Mouse (Mus musculus): ENCODE measurements around the gene Arhgap17.

The Arhgap17 gene

DNA sequence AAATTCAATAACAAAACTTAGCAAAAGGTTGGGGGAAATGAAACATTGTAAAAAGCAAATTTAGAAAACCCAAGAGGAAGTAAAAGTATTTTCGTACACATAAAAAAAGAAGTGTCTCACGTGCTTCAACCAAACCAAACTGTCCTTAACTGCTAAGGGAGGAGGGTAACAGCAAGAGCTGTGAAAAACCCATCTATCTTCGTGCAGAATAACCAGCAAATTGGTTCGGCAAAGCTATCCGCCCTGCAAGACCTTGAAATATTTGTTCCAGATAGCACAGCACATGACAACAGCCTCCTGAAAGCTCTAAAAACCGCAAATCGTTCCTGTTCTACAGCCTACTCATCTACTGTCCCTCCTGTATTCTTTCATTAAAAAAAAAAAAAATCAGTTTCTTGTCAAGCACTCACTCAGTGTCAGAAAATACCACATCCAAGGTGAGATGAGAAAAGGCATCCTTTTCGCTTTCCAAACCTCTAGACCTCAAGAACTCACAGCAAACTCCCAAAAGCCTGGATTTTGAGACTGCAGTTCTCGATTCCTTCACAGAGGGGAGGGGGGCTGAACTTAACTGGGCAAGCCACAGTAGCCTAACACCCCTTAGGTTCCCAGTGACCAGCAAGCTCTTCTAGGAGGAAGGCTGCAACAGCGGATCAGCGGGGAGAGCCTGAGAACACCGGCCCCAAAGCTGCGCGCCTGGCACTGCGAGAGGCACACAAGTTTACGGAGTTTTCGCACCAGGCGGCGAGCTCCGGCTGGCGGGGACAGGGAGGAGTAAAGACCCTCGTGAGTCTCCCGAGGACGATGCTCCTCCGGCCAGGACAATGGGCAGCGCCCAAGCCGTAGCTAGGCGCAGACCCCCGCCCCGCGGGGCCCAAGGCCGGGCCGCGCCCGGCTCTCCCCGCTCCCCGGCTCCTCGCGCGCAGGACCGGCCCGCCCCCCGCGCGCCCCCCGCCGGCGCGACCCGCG, 653 bp downstream of the Arhgap17 start:
- DNase-seq (ENCODE audit: low read depth, low spot score), result peak; percentile 67

DNA sequence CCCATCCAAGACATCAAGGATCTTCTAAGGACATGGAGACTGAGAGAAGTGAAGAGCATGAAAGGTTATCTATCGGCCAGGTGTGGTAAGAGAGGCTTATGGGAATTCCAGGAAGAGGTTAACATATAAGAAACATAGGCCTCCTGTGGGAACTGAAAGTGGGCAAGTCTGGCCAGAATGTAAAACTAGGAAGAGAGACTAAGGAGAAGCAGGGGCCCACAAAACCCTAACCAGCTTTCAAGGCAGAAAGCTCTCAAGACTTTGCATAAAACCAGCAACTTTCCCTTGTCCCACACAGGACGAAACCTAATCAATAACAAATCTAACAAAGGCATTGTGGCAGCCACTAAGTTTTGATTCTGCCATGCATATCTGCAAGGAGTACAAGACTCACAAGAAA, 1.5 kb downstream of the Arhgap17 start:
- DNase-seq (ENCODE audit: low read depth, low spot score), result no peak

DNA sequence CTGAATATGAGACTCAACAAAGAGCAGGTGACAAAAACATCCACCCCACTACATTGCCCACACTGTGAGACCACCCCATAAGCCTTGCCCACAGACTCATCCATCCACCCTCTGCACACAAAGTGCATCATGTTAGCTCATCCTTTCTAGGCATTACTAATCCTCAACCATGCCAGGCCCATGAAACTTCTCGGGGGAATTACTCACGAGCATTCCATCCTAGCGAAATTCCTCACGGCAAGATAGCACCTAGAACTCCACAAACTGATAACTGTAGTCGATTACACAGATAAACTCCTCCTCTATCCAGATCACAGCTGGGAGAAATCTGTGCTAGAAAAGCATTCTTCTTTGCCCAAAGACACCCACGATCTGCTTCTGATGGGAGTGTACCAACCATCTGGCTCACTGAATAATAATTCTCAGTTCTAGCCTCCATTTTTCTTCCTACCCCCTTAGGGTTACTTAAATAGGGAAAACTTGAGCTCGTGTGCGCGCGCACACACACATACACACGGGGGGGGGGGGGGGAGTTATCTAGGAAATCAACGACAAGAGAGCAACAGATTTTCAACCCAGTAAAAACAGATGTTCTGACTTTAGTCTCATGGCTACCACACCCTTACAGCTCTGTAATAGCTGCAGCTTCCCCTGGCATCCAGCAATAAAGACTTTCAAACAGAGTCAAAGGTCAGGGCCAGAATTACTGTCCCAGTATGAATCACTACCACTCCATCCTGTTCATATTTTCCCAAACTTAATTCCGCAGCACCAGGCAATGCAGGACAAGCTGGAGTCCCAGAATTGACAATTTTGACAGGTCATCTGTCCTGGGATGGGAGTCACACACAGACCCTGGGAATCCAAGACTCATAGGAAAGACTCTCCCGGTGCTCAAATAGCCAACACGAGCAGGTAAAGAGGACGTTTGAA, 2.2 kb downstream of the Arhgap17 start:
- DNase-seq (ENCODE audit: low read depth, low spot score), result no peak

DNA sequence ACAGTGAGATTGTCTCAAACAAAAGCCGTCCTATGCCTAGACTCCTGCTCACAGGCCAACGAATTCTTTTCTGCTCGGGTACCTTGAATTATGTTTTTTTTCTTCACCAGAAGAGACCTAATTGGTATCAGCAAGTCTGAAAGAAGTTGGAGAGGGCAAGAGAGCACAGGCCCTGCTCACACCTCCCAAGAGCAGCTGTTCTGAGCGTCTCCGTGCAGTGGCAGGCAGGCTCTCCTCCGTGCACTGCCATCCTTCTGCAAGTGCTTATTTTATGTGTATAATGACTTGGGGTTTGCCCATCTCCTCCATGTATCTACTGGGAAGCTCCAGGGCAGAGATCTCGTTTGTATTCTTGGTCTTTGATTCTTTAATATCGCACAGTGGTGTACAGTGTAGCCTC, 2.9 kb downstream of the Arhgap17 start:
- DNase-seq (ENCODE audit: low read depth, low spot score), result no peak

DNA sequence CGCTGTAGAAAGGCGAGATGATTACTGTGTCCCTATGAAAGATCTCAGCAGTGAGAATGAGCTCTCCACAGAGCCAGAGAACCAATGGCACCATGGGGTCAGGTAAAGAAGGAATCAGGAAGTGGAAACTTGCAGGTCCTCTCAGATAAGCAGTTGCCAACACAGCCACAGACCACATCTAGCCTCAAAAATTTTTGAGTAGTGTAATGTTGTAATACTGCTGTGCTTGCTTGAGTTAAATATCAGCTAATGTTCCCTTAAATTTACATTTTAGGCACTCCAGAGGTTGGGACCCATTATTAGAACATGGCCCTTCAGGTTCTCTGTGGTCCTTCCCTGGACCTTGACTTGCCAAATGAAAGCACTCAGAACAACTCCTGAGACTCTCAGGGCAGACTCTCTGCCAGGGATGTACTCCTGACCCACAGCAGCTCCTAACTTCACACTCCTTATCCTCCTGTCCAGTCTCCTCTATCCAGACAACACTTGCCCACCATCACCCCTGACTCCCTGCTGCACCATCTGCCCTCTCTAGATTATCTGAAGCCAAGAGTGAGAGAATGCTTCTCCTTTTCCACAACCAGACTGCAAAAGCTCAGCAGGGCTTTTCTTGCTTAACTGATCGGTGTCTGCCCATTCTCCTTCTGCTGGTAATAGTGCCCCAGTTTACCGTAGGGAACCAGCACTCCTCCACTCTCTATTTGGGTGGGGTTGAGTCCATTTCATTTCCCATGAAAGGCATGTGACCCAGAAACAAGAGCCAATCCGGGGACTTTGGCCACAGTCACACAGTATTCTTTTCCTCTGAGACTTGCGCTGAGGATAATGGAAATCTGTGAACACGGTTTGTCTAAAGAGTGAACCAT, 3.6 kb downstream of the Arhgap17 start:
- no peak for DNase-seq (ENCODE audit: low read depth, low spot score)

DNA sequence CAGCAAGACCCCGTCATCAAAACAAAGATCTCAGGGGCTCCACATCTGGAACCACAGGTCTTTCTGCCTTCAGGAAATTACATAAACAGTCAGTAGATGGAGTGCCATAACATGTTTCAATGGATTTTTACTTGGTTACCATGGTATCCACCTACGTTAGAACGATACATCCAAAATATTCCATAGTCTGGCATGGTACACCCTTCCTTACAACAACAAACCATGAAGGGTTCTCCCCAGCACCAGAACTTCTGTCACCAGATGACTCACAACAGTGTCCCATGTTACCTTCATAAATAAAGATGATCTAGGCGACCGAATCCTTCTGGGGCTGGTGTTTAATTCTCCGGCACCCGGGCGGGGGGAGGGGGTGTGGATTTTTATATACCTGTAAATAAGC, 5.7 kb downstream of the Arhgap17 start:
- DNase-seq (ENCODE audit: low read depth, low spot score), result no peak

DNA sequence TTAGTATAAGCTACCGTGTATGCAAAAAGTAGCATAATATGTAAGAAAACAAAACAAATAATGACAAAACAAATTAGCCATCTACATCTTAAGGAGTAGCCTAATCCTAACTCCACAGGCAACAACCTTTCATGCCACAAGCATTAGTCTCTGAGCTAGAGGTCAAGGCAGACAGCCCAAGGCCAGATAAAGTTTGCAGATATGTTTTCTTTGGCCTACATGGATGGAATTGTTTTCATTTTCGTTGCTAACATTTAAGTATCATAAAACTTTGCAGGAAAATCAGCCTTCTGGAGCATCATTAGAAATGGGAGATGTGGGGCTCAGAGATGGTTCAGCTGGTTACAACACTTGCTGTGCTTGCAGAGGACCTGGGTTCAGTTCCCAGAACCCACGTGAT, 6.9 kb downstream of the Arhgap17 start:
- no peak for DNase-seq (ENCODE audit: low read depth, low spot score)

DNA sequence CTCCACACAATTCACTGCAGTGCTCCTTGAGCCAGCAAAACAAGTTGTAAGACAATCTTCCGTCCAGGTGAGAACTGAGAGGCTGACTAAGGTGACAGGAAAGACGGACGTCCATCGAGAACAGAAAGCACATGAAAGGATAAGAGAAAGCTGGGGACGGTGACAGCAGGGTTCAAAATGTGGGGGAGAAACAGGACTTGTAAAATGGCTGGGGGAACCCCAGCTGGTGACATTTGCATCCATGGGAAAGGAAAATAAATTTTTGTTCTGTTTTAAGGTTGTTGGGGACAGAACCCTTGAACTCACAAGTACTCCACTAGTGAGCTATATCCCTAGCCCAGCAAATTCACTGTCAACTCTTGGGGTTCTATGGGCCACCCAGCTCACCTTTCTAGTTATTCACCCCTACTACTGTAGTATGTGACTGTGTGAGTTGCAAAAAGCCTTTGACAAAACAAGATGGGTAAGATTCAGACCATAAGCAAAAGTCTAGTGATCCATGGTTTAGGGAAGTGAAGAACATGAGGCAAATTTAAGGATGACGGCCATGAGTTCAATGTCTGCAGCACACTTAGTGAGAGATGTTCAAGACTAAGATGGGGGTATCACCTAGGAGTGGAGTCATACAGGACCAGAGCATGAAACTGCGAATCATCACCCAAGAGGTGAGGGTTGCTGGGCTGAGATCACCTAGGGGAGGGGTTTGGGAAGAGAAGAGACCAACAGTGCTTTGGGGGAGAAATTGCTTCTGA, 8.3 kb downstream of the Arhgap17 start:
- no peak for DNase-seq (ENCODE audit: low read depth, low spot score)

DNA sequence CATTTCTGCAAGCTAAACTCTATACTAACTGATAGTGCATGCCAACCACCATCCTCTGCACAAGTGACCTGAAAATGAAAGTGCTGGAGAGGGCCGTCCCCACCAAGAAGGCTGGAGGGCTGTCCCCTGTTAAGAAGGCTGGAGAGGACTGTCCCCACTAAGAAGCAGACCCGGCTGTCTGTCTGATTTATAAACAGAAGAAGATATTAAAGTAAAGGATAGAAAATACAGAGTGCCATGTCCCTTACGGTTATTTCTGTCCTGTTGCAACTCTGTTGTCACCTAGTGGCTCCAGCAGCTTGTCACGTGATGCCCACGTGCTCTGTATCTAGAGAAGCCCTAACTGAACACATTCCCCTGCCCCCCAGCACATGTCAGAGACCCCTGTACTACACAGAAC, 9.5 kb downstream of the Arhgap17 start:
- no peak for DNase-seq (ENCODE audit: low read depth, low spot score)

DNA sequence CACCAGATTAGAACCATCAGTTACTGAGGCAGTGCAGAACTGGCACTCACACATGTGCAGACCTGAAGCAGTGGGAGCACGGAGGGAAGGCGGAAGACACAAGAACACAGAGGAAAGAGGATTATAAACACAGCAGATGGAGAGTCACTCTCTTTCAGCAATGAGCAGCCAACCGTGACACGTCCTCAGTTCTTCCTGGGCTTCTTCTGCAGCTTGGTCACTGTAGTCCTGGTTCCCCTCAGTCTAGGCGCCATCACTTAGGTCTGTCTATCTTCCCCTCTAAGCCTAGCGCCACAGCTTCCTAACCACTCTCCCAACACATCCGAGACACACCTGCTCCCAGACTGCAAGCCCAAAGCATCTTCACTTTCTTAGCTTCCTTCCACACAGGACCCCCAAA, 10.6 kb downstream of the Arhgap17 start:
- no peak for DNase-seq (ENCODE audit: low read depth, low spot score)

DNA sequence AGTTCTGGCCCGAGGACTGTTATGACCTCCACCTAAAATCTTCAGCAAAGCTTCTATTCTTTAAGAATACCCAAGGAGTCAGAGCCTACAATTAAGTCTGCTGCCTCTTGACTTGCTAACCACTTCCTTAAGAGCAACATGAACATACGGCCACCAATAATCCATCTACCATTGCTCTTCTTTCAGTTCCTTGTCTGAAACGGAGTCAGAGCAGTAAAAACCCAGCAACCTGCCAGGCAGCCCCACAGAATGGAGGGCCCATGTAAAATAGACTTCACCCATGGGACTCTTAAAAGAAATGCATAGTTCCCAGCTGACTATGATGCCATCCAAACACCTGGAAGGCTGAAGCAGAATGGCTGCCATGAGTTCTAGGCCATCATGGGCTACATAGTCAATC, 13.6 kb downstream of the Arhgap17 start:
- no peak for DNase-seq (ENCODE audit: low read depth, low spot score)

DNA sequence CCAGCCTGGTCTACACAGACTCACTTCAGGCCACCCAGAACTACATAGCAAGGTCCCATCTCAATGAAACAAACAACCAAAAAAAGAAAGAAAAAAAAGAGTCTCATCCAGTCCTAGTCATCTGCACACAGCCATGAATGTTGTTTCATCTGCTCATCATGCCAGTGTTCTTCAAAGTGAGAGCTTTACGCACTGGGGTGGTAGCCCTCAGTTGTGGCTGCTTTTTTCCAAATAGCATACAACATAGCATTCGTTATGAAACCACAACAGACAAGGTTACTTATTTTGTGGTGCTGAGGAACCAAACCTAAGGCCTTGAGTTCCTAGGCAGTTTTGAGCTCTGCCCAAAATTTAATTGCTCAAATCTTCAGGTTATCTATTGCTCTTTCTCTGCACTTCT, 14.9 kb downstream of the Arhgap17 start:
- no peak for DNase-seq (ENCODE audit: low read depth, low spot score)

DNA sequence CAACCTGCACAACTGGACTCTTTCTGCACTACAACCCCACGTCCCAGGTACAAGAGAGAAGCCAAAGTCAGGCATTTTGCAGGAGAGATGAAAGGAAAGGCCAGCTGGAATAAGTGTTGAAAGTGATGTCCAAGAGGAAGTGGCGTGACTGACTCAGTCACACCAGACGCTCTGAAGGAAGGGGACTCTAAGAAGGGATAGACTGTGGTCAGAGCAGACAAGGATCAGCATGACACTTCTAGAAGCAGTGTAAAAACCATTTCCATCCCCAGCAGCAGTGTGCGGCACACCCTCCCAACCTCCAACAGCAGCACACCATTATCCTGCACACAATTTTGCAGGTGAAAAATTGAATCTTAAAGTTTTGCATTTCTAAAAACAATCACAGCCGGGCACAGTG, 15.3 kb downstream of the Arhgap17 start:
- no peak for DNase-seq (ENCODE audit: low read depth, low spot score)

DNA sequence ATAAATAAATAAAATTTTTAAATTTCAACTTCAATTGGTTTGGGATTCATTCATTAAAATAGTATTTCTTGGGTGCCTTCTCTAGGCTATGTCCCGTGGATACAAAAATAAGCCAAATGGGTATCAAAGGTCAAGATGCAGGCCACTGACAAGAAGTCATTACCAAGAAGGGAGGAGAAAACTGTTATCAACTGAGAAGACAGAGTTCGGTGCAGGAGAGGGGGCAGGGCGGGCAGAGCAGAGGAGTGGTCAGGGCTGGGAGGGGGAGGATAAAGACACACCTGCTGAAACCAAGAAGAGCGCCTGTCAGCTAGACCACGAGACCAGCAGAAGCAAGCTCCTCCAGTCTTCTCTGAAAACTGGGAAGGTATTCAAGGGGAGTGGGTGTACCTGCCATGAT, 15.8 kb downstream of the Arhgap17 start:
- no peak for DNase-seq (ENCODE audit: low read depth, low spot score)

DNA sequence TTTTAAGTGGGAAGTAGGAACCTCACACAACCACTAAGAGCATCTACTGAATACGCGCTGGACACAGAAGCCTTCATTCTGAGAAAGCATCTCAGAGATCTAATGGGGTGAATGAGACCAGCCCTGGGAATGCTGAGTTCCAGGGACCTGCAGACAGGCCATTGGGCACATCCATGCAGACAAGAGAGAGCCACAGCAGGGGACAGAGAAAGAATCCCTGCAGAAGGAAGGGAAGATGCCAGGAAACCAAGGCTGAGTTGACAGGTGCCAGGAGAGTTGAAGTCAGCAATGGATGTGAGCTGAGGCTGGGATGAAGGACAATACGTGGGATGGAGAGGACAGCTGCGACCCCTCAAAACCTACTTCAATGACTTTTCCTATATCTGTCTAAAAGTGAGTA, 16.6 kb downstream of the Arhgap17 start:
- no peak for DNase-seq (ENCODE audit: low read depth, low spot score)

DNA sequence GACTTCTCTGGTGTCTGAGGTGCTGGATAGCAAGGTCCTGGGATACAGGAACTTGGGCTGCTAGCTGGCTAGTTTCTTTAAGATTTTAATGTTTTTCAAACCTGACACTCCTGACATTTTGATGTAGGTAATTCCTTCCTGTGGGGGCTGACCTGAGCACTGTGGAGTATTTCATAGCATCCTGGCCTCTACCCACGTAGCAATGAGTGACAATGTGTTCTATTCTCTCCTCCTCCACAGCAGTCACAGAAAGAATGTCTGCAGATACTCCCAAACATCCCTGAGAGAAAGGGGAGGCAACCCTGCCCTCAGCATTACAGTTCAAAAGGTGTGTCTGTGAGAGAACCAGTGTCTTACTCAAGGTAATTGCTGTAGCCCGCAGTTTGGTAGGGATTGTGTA, 19.5 kb downstream of the Arhgap17 start:
- DNase-seq (ENCODE audit: low read depth, low spot score), result no peak

DNA sequence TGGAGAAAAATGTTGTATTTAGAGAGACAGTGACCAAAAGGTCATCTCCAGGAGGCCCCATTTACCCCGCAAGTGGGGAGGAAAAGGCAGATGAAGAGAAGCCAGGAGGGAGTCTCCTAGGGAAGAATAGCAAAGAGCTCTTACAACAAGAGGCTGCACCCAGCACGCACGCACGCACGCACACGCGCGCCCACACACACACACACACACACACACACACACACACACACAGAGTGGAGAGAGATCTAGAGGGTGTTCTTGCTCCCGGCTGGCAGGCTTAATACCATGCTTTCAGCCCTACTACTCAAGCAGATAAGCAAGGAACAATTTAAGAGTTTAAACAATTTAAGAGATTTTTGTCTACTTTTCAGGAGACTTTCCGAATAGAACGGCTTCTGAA, 19.9 kb downstream of the Arhgap17 start:
- DNase-seq (ENCODE audit: low read depth, low spot score), result no peak

DNA sequence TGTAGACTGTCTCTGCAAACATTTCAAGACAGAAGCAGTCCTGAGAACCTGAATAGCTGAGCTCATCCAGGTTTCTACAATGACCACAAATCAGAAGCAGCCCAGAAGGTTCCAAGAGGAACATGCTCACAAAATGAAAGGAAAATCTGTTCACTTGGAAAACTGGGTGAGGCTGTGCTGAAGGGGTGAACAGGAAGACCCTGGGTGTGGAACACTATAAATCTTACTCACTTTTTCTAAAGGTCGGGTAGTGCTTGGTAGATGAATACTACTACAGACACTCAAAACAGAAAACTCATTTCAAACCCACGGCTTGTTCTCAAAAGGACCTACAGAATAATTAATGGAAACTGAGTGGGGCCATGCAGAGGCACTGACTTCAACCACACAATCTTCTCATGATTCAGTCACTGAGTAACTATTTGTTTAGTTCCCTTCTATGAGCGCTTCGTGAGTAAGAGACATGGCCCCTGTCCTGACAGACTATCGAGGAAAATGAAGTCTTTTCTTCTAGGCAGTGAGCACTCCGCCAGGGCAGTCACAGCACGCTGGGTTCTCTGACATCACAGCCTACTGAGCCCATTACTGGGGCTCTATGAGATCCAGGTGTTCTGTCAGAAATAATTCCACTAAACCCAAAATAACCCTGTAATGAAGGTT, 23.0 kb downstream of the Arhgap17 start:
- DNase-seq (ENCODE audit: low read depth, low spot score), result no peak

DNA sequence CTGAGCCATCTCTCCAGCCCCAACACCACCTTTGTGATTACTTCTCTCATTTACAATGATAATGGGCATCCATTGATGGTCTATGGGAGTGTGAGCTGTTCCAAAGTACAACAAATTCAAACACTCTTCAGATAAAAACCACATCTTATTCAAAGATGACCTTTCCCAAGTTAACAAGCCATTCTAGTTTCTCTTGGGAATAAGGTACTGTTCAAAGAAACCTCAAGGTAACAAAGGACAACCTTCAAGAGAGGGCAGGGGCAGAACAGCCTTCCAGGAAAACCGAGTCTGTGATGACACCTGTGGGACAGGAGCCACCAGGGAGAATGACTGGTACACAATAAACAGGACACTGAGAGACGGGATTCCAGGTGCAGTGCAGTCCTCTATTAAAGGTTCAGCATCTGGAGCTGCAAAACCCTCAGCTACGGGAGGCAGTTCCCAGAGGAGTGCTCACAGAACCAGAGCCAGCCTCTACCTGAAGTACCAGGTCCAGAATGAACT, 24.6 kb downstream of the Arhgap17 start:
- peak; percentile 92 for DNase-seq (ENCODE audit: low read depth, low spot score)
